Comparison of ENCODE assay signal across 8 mouse cellular contexts in the genomic region with DNA sequence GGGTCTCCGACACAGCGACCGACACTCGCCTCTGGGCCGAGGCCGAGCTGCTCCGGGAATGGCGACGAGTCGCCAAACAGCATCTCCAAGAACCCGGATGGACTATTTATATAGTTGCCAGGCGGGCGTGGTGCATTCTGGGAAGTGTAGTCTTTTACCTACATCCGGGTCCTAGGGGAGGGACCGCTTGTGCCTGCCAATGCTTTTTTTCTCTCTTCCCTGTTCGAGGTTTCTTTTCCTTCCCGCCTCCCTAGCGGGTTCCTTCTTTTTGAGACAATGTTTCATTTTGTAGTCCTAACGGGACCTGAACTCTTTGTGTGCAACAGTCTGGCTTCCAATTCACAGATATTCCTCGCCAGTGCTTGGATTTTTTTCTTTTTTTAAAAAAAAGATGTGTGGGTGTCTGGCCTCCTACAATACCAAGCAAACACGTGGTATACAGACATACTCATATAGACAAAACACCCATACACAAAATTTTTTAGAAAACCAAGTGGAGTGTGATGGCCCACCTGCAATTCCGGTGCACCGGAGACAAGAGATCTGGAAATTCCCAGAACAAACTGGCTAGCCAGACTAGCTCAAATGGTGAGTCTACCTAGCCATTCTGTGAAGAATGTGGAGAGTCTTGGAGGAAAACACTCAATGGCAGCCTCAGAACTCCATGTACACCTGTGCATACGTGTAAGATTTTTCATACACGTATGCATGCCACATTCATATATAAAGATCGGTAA. TPM values are rescaled to one million over a fixed set of nuclear protein-coding genes. Genes with fewer than 3 reads are reported as not detected.
DNase-seq lines count a peak whose midpoint lies in the region; ATAC-seq and TF ChIP-seq lines count a peak whose summit lies in the region.

A gene (minus strand): TSS at position 87 of the 737 bp plus-strand sequence.

- H3K4me3 ChIP-seq in bone marrow macrophage, adult 2 months (ENCODE audit: insufficient read depth, low read length), result peak within 1 kb of the TSS; percentile 98
- peak within 1 kb of the TSS; percentile 80 for H3K4me3 ChIP-seq in embryonic fibroblast, embryonic 13.5 days (ENCODE audit: insufficient read depth, low read length)
- peak within 1 kb of the TSS; percentile 99 for H3K4me3 ChIP-seq in heart, embryonic 10.5 days
- H3K4me3 ChIP-seq in kidney, embryonic 15.5 days (replicated peaks), result peak within 1 kb of the TSS; percentile 97

- ATAC-seq in kidney, embryonic 15.5 days (replicated peaks; ENCODE audit: low FRiP score), result peak; percentile 91
- ATAC-seq in monocyte, adult 5-6 weeks (replicated peaks; ENCODE audit: insufficient number of reproducible peaks, low FRiP score, low TSS enrichment, poor library complexity, severe bottlenecking), result peak; percentile 98

- DNase-seq in A20 (ENCODE audit: low read depth, low spot score) (peak; percentile 97), liver (peak; percentile 96)
- DNase-seq in heart, embryonic 10.5 days (ENCODE audit: low spot score), result peak; percentile 97
- DNase-seq in spleen, postnatal 4 days (ENCODE audit: low spot score in 2 of 2), result peak; percentile 97 to 98

- peak within 1 kb of the TSS; percentile 98 for H3K9ac ChIP-seq in kidney, embryonic 15.5 days

- TF ChIP-seq CTCF in bone marrow macrophage, adult 2 months (IDR thresholded peaks at IDR 0.05; ENCODE audit: low read depth, low read length), result no peak
- TF ChIP-seq CTCF in embryonic fibroblast, embryonic 13.5 days (IDR thresholded peaks at IDR 0.05; ENCODE audit: borderline replicate concordance, insufficient read depth, low read length), result no peak

- peak; percentile 97 for TF ChIP-seq POLR2A in bone marrow macrophage, adult 2 months (IDR thresholded peaks at IDR 0.05; ENCODE audit: borderline replicate concordance, low read depth, low read length)
- peak; percentile 99 for TF ChIP-seq POLR2A in embryonic fibroblast, embryonic 13.5 days (IDR thresholded peaks at IDR 0.05; ENCODE audit: low read depth, low read length)

- 14% methylated on average over 26 of the region's 26 CpGs for WGBS in heart, embryonic 10.5 days
- WGBS in kidney, embryonic 15.5 days, result 14% methylated on average over 26 of the region's 26 CpGs

- H3K4me2 ChIP-seq in kidney, embryonic 15.5 days, result peak within 1 kb of the TSS; percentile 73

- peaks cover 14% of the 10 kb centered on the region for H3K36me3 ChIP-seq in heart, embryonic 10.5 days
- peaks cover 20% of the 10 kb centered on the region for H3K36me3 ChIP-seq in kidney, embryonic 15.5 days

- H3K4me1 ChIP-seq in bone marrow macrophage, adult 2 months (ENCODE audit: control insufficient read depth, insufficient read depth, low read length), result peaks cover 43% of the 10 kb centered on the region
- H3K4me1 ChIP-seq in embryonic fibroblast, embryonic 13.5 days (ENCODE audit: control insufficient read depth, insufficient read depth, low read length), result peaks cover 13% of the 10 kb centered on the region
- peaks cover 26% of the 10 kb centered on the region for H3K4me1 ChIP-seq in heart, embryonic 10.5 days
- peaks cover 42% of the 10 kb centered on the region for H3K4me1 ChIP-seq in kidney, embryonic 15.5 days

- peak within 1 kb of the TSS; percentile 57 for H3K27ac ChIP-seq in bone marrow macrophage, adult 2 months (ENCODE audit: insufficient read depth, low read depth, low read length)
- peak within 1 kb of the TSS; percentile 65 for H3K27ac ChIP-seq in embryonic fibroblast, embryonic 13.5 days (ENCODE audit: insufficient read depth, low read length)
- H3K27ac ChIP-seq in heart, embryonic 10.5 days, result peak within 1 kb of the TSS; percentile 96
- H3K27ac ChIP-seq in kidney, embryonic 15.5 days, result peak within 1 kb of the TSS; percentile 78

- H3K27me3 ChIP-seq in heart, embryonic 10.5 days (ENCODE audit: insufficient read depth, poor library complexity, severe bottlenecking), result no peaks in the 10 kb centered on the region
- H3K27me3 ChIP-seq in kidney, embryonic 15.5 days, result no peaks in the 10 kb centered on the region

- H3K9me3 ChIP-seq in heart, embryonic 10.5 days, result no peaks in the 10 kb centered on the region
- no peaks in the 10 kb centered on the region for H3K9me3 ChIP-seq in kidney, embryonic 15.5 days (replicated peaks)

RNA-seq across cellular contexts. Expression of the gene that starts here (rescaled TPM):
- 94.9 and 105 TPM in 2 replicates for polyA plus RNA-seq in bone marrow macrophage, adult 2 months (2012; ENCODE audit: insufficient read depth, insufficient read length, missing spikeins)
- polyA plus RNA-seq in embryonic fibroblast, embryonic 13.5 days (2011; ENCODE audit: insufficient read length, low read depth, missing spikeins), result 163 and 168 TPM in 2 replicates
- polyA plus RNA-seq in heart, embryonic 10.5 days (2016; fragmentation: Nextera tagmentation; extraction: Ambion mirVana), result 102 and 117 TPM in 2 replicates
- 134 and 142 TPM in 2 replicates for polyA plus RNA-seq in kidney, embryonic 15.5 days (2015; fragmentation: Nextera tagmentation; extraction: Ambion mirVana)
- total RNA-seq in monocyte, adult 5-6 weeks (2017), result 58.1 to 134 TPM (median 61.2 TPM) in 3 replicates

Comparison
In these comparisons a context has a peak if more than half of its experiments do, and no peak if none do; other contexts are left out.
1. Peak in every context shown above with its lines: DNase-seq, ATAC-seq, H3K4me3 ChIP-seq and H3K27ac ChIP-seq.